Mouse (Mus musculus) spleen, adult 2 months (tissue): ENCODE data around the gene Epb41l4b. TPM values are rescaled to one million over a fixed set of nuclear protein-coding genes. Genes with fewer than 3 reads are reported as not detected.

Source experiments
- DNase-seq, 2 experiments: peaks; one replicate each; pipeline versions ENCODE4 v3.0.0 to v3.0.0-alpha.2; 2012 to 2021; ENCODE audit warnings: low spot score in 2 of 2, low read depth in 1 of 2
- H3K27ac ChIP-seq: fragments of 200-500 bp; 2 replicates; pipeline ENCODE4 v1.5.1; 2012; ENCODE audit warnings: low read length, inconsistent platforms; ENCODE audit not compliant: insufficient read depth
- H3K27me3 ChIP-seq: fragments of 200-500 bp; 2 replicates; pipeline ENCODE4 v1.6.1; 2012; ENCODE audit warnings: mild to moderate bottlenecking, moderate library complexity, low read length, inconsistent platforms; ENCODE audit not compliant: control insufficient read depth, insufficient read depth
- H3K36me3 ChIP-seq: fragments of 200-500 bp; 2 replicates; pipeline ENCODE4 v1.6.1; 2012; ENCODE audit warnings: mild to moderate bottlenecking, low read length, inconsistent platforms; ENCODE audit not compliant: control insufficient read depth, insufficient read depth
- H3K4me1 ChIP-seq: fragments of 200-500 bp; 2 replicates; pipeline ENCODE4 v1.6.1; 2011; ENCODE audit warnings: inconsistent platforms; ENCODE audit not compliant: control insufficient read depth, insufficient read depth, insufficient read length
- H3K4me3 ChIP-seq: fragments of 200-500 bp; 2 replicates; pipeline ENCODE4 v1.5.1; 2011; ENCODE audit warnings: mild to moderate bottlenecking, inconsistent platforms; ENCODE audit not compliant: insufficient read depth, insufficient read length; ENCODE audit errors: extremely low read depth
- CTCF ChIP-seq: fragments of 200-500 bp; IDR thresholded peaks from 2 replicates; pipeline ENCODE4 v1.5.1; 2011; ENCODE audit warnings: mild to moderate bottlenecking, inconsistent platforms; ENCODE audit not compliant: insufficient read depth, insufficient read length, insufficient replicate concordance; ENCODE audit errors: extremely low read depth
- POLR2A ChIP-seq: fragments of 200-500 bp; IDR thresholded peaks from 2 replicates; pipeline ENCODE4 v1.6.1; 2011; ENCODE audit warnings: low read depth, low read length, inconsistent platforms
- WGBS: fragments of 180-500 bp; shearing (Covaris S2); methylation state at CpG from one replicate; pipeline ENCODE4 v1.1.7; 2018; 5-methylcytosine and 5-hydroxymethylcytosine counted together
- polyA plus RNA-seq: library from polyadenylated mRNA; depleted of rRNA; stranded (reverse); fragments of >200 nt; gene quantifications from 2 replicates; pipeline ENCODE4 v1.2.3, GENCODE M21; 2012

Epb41l4b gene
- polyA plus RNA-seq, 1 experiment: 0.78 TPM

GRCm38 (mm10) chr4:56989431-56990214 lies 153.6 kb downstream of the Epb41l4b start:
- Histone ChIP-seq H3K4me3 (no peak overlapping the region), H3K4me1 (peaks cover 4% of the 10 kb centered on the region; the same call in 1 of the 2 replicates), H3K27me3 (peaks cover 11% of the 10 kb centered on the region), H3K27ac (no peak overlapping the region), H3K36me3 (no peaks in the 10 kb centered on the region)
- 20% methylated on average over 45 of the region's 45 CpGs for whole genome bisulfite sequencing
- DNase-seq: no peak
- TF ChIP-seq POLR2A (no peak), CTCF (no peak)

GRCm38 (mm10) chr4:56965586-56966179 lies 177.6 kb downstream of the Epb41l4b start:
- no peaks in the 10 kb centered on the region for H3K4me1 ChIP-seq
- DNase-seq: no peak
- H3K27ac ChIP-seq: no peak overlapping the region
- no peak overlapping the region for H3K4me3 ChIP-seq
- H3K27me3 ChIP-seq: no peaks in the 10 kb centered on the region
- 57% methylated on average over 7 of the region's 7 CpGs for WGBS
- TF ChIP-seq CTCF (no peak), POLR2A (no peak)
- H3K36me3 ChIP-seq: no peaks in the 10 kb centered on the region

GRCm38 (mm10) chr4:56963687-56964086 lies 179.6 kb downstream of the Epb41l4b start:
- Histone ChIP-seq H3K27ac (no peak overlapping the region), H3K27me3 (no peaks in the 10 kb centered on the region), H3K36me3 (no peaks in the 10 kb centered on the region), H3K4me3 (no peak overlapping the region), H3K4me1 (no peaks in the 10 kb centered on the region)
- TF ChIP-seq CTCF (no peak), POLR2A (no peak)
- WGBS: 93% methylated on average over 6 of the region's 6 CpGs
- DNase-seq: no peak

- Histone ChIP-seq H3K27me3 (no peaks in the 10 kb centered on the region), H3K4me1 (no peaks in the 10 kb centered on the region), H3K36me3 (no peaks in the 10 kb centered on the region), H3K4me3 (no peak overlapping the region), H3K27ac (no peak overlapping the region)
- TF ChIP-seq CTCF: no peak
- no peak for TF ChIP-seq POLR2A
- DNase-seq: no peak
- 86% methylated on average over 12 of the region's 12 CpGs for WGBS
Observed at GRCm38 (mm10) chr4:56961320-56961925, 181.8 kb downstream of the Epb41l4b start.

GRCm38 (mm10) chr4:56957518-56957917 lies 185.7 kb downstream of the Epb41l4b start:
- H3K4me3 ChIP-seq: no peak overlapping the region
- H3K27ac ChIP-seq: no peak overlapping the region
- no peaks in the 10 kb centered on the region for H3K27me3 ChIP-seq
- no peaks in the 10 kb centered on the region for H3K36me3 ChIP-seq
- no peak for TF ChIP-seq POLR2A
- no peak for TF ChIP-seq CTCF
- DNase-seq: no peak
- no peaks in the 10 kb centered on the region for H3K4me1 ChIP-seq
- WGBS: 42% methylated on average over 9 of the region's 9 CpGs

- peaks cover 5% of the 10 kb centered on the region; the same call in 1 of the 2 replicates for H3K4me1 ChIP-seq
- H3K27me3 ChIP-seq: no peaks in the 10 kb centered on the region
- TF ChIP-seq POLR2A (no peak), CTCF (no peak)
- no peaks in the 10 kb centered on the region for H3K36me3 ChIP-seq
- H3K4me3 ChIP-seq: no peak overlapping the region
- WGBS: 77% methylated on average over 6 of the region's 6 CpGs
- H3K27ac ChIP-seq: no peak overlapping the region
- DNase-seq: no peak
Observed at GRCm38 (mm10) chr4:56953235-56953634, 190.0 kb downstream of the Epb41l4b start.
